8 mouse cellular contexts compared by ENCODE assay signal in the genomic region with DNA sequence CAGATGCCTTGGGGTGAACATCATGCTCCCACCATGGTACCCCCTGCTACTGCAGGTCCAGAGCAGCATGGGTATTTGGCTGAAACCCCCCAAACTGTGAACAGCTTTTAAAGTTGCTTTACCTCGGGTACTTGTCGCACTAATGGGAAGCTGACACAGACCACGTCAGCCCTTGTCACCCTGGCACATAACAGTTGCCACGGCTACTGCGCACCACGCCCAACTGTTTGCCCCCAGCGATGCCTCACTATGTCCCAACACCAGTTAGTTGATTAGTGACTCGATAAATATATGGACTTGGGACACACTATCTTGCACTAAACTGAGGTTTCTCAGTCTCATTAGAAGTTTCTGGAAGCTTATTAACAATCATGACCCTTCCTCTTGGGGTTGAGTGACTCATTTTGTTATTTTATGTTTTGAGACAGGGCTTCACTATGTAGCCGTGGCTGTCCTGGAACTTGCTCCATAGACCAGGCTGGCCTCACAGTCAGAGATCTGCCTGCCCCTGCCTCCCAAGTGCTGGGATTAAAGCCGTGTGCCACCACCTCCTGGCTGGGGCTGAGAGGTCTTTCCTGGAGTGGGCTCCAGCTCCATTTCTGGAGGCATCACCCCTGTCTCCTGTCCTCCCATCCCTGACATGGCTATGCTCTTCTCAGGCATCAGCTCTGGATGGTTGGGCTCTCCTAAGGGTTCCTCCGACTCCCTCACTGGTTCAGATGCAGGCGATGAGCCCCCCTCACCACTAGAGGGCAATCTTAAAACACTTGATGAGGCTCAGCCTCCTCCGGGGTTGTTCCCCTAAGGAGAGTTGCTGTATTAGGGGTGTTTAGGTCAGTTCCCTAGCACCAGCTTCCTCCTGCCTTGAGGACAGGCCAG. TPM values are rescaled to one million over a fixed set of nuclear protein-coding genes. Genes with fewer than 3 reads are reported as not detected.
DNase-seq lines count a peak whose midpoint lies in the region; ATAC-seq and TF ChIP-seq lines count a peak whose summit lies in the region.

No protein-coding gene starts in this region.

- no peaks in the 10 kb centered on the region for H3K9me3 ChIP-seq in CH12.LX (replicated peaks; ENCODE audit: low read length)
- no peaks in the 10 kb centered on the region for H3K9me3 ChIP-seq in forebrain, embryonic 11.5 days (ENCODE audit: control insufficient read depth, low read length)
- no peaks in the 10 kb centered on the region for H3K9me3 ChIP-seq in heart, embryonic 16.5 days (replicated peaks; ENCODE audit: control insufficient read depth, low read length)
- H3K9me3 ChIP-seq in liver, embryonic 15.5 days (replicated peaks): no peaks in the 10 kb centered on the region
- H3K9me3 ChIP-seq in neural tube, embryonic 13.5 days: no peaks in the 10 kb centered on the region

- no peaks in the 10 kb centered on the region for H3K79me2 ChIP-seq in CH12.LX (replicated peaks; ENCODE audit: control insufficient read depth, extremely low read depth, insufficient read depth, poor library complexity, severe bottlenecking)

- TF ChIP-seq POLR2A in CH12.LX (IDR thresholded peaks at IDR 0.05; ENCODE audit: low read depth, low read length): no peak

- H3K27me3 ChIP-seq in CH12.LX (replicated peaks): no peaks in the 10 kb centered on the region
- H3K27me3 ChIP-seq in forebrain, embryonic 11.5 days (ENCODE audit: control insufficient read depth, insufficient read depth, low read length): no peaks in the 10 kb centered on the region
- no peaks in the 10 kb centered on the region for H3K27me3 ChIP-seq in heart, embryonic 16.5 days (ENCODE audit: control insufficient read depth, insufficient read depth, low read length)
- H3K27me3 ChIP-seq in liver, embryonic 15.5 days: 0 out of 2 replicates have a peak, but pooled peaks cover 7% of the 10 kb centered on the region
- no peaks in the 10 kb centered on the region for H3K27me3 ChIP-seq in neural tube, embryonic 13.5 days

- peaks cover 3% of the 10 kb centered on the region in 2 experiments; a peak in 2 of 4 replicates for H3K4me1 ChIP-seq in CH12.LX (ENCODE audit: control insufficient read depth in 1 of 2, insufficient read depth in 2 of 2)
- no peaks in the 10 kb centered on the region for H3K4me1 ChIP-seq in forebrain, embryonic 11.5 days (replicated peaks; ENCODE audit: control insufficient read depth, insufficient read depth, low read length)
- H3K4me1 ChIP-seq in heart, embryonic 16.5 days (ENCODE audit: control insufficient read depth, insufficient read depth, low read length): peaks cover 2% of the 10 kb centered on the region; the same call in 1 of the 2 replicates
- H3K4me1 ChIP-seq in liver, embryonic 15.5 days (replicated peaks): peaks cover 23% of the 10 kb centered on the region
- H3K4me1 ChIP-seq in neural tube, embryonic 13.5 days (replicated peaks): peaks cover 6% of the 10 kb centered on the region; the same call in 1 of the 2 replicates

- peak; percentile 83 for DNase-seq in CH12.LX (ENCODE audit: extremely low read depth)
- peak; percentile 74 for DNase-seq in c-Kit-positive CD71-negative TER-119-negative erythroid progenitor cells, embryonic 14.5 days (ENCODE audit: low read depth)
- DNase-seq in forebrain, embryonic 11.5 days (ENCODE audit: low spot score): peak; percentile 86
- DNase-seq in kidney, postnatal 36 days: peak; percentile 79 to 86
- peak; percentile 53 for DNase-seq in telencephalon, adult 2 months (ENCODE audit: low read depth, low spot score)

- TF ChIP-seq CTCF in CH12.LX (conservative IDR thresholded peaks at IDR 0.05 in 1 of 2, IDR thresholded peaks at IDR 0.05 in 1 of 2; ENCODE audit: low read depth in 2 of 2, low read length in 2 of 2): peak; percentile 72 to 87

- TF ChIP-seq RAD21 in CH12.LX (IDR thresholded peaks at IDR 0.05; ENCODE audit: low read depth, low read length): peak; percentile 84

- H3K4me3 ChIP-seq in CH12.LX (replicated peaks in 1 of 3; ENCODE audit: low read depth in 2 of 3, low read length in 2 of 3, poor library complexity in 1 of 3): no peak overlapping the region
- H3K4me3 ChIP-seq in forebrain, embryonic 11.5 days (ENCODE audit: low read depth, low read length): no peak overlapping the region
- no peak overlapping the region for H3K4me3 ChIP-seq in heart, embryonic 16.5 days (ENCODE audit: low read length)
- H3K4me3 ChIP-seq in liver, embryonic 15.5 days (replicated peaks): no peak overlapping the region
- peak overlapping the region; percentile 24; the same call in 1 of the 2 replicates for H3K4me3 ChIP-seq in neural tube, embryonic 13.5 days

- WGBS in forebrain, embryonic 11.5 days: 66% methylated on average over 13 of the region's 13 CpGs
- 57% methylated on average over 13 of the region's 13 CpGs for WGBS in heart, embryonic 16.5 days
- 34% methylated on average over 13 of the region's 13 CpGs for WGBS in liver, embryonic 15.5 days (ENCODE audit: insufficient replicate concordance)
- WGBS in neural tube, embryonic 13.5 days: 61% methylated on average over 13 of the region's 13 CpGs

- H3K27ac ChIP-seq in CH12.LX (ENCODE audit: insufficient read depth, low read depth): no peak overlapping the region
- H3K27ac ChIP-seq in forebrain, embryonic 11.5 days (ENCODE audit: low read depth, low read length): no peak overlapping the region
- no peak overlapping the region for H3K27ac ChIP-seq in heart, embryonic 16.5 days (ENCODE audit: low read length)
- H3K27ac ChIP-seq in liver, embryonic 15.5 days (replicated peaks): no peak overlapping the region
- no peak overlapping the region for H3K27ac ChIP-seq in neural tube, embryonic 13.5 days (replicated peaks)

- in situ Hi-C loops in CH12.LX (cut with MboI; ENCODE audit: low pct_ligation_motif_present, low pct_unique_long_range_greater_than_20kb, low sequenced_read_pairs): loop anchor here (10.0 to 25.0 kb wide), 2 partner anchors 89 to 192 kb away; no protein-coding TSS in a partner anchor

- H3K36me3 ChIP-seq in CH12.LX (replicated peaks in 1 of 2; ENCODE audit: control insufficient read depth in 1 of 2, insufficient read depth in 1 of 2, low read length in 1 of 2): no peaks in the 10 kb centered on the region
- no peaks in the 10 kb centered on the region for H3K36me3 ChIP-seq in forebrain, embryonic 11.5 days (ENCODE audit: control insufficient read depth, insufficient read depth, low read length)
- H3K36me3 ChIP-seq in heart, embryonic 16.5 days (ENCODE audit: control insufficient read depth, insufficient read depth): no peaks in the 10 kb centered on the region
- no peaks in the 10 kb centered on the region for H3K36me3 ChIP-seq in liver, embryonic 15.5 days (replicated peaks)
- no peaks in the 10 kb centered on the region for H3K36me3 ChIP-seq in neural tube, embryonic 13.5 days

- no peak overlapping the region; the same call in 1 of the 2 replicates for H3K9ac ChIP-seq in CH12.LX (ENCODE audit: insufficient read depth, low read depth)
- H3K9ac ChIP-seq in forebrain, embryonic 11.5 days (ENCODE audit: low read length): no peak overlapping the region
- H3K9ac ChIP-seq in heart, embryonic 16.5 days (ENCODE audit: low read length): peak overlapping the region; percentile 24; the same call in 1 of the 2 replicates
- H3K9ac ChIP-seq in liver, embryonic 15.5 days: no peak overlapping the region
- H3K9ac ChIP-seq in neural tube, embryonic 13.5 days: peak overlapping the region; percentile 56

- H3K4me2 ChIP-seq in CH12.LX (ENCODE audit: insufficient read depth, low read depth, poor library complexity, severe bottlenecking): peak overlapping the region; percentile 60
- H3K4me2 ChIP-seq in forebrain, embryonic 11.5 days (ENCODE audit: low read depth, low read length, severe bottlenecking): 0 out of 2 replicates have a peak overlapping the region, but pooled peaks have one; percentile 24
- peak overlapping the region; percentile 53 for H3K4me2 ChIP-seq in heart, embryonic 16.5 days (ENCODE audit: low read depth, low read length)
- H3K4me2 ChIP-seq in liver, embryonic 15.5 days: peak overlapping the region; percentile 16; the same call in 1 of the 2 replicates
- peak overlapping the region; percentile 47 for H3K4me2 ChIP-seq in neural tube, embryonic 13.5 days

- TF ChIP-seq EP300 in CH12.LX (IDR thresholded peaks at IDR 0.05; ENCODE audit: low read length): no peak

- dilution Hi-C loops in CH12.LX (cut with MboI; ENCODE audit: extremely low pct_ligation_motif_present, extremely low pct_unique_long_range_greater_than_20kb, low sequenced_read_pairs): no loop called here

- peak; percentile 88 for ATAC-seq in forebrain, embryonic 11.5 days (replicated peaks; ENCODE audit: low FRiP score)
- ATAC-seq in heart, embryonic 16.5 days (replicated peaks; ENCODE audit: extremely low read depth, insufficient read depth, low FRiP score): peak; percentile 85
- peak; percentile 22; the same call in 1 of the 2 replicates for ATAC-seq in liver, embryonic 15.5 days (ENCODE audit: insufficient read depth)
- ATAC-seq in neural tube, embryonic 13.5 days (ENCODE audit: low read depth): peak; percentile 67

TF ChIP-seq in CH12.LX, 34 proteins besides CTCF, POLR2A, EP300 and RAD21:
- TF ChIP-seq MAZ (IDR thresholded peaks at IDR 0.05; ENCODE audit: low read depth, low read length): no peak
- peak; percentile 77 for TF ChIP-seq SMC3 (IDR thresholded peaks at IDR 0.05; ENCODE audit: low read depth, low read length)
- TF ChIP-seq NELFE (IDR thresholded peaks at IDR 0.05; ENCODE audit: low read depth, low read length): 0 out of 2 replicates have a peak, but pooled peaks have one; percentile 12

RNA-seq across cellular contexts. Expression of a gene that starts 22.7 kb away (rescaled TPM):
- total RNA-seq in CH12.LX (2012; rRNA removed): 16.7 and 22.2 TPM in 2 replicates
- 18.9 and 21.9 TPM in 2 replicates for total RNA-seq in CH12.LX (2014; rRNA removed)
- 9.5 and 10.3 TPM in 2 replicates for polyA plus RNA-seq in CH12.LX (2012; ENCODE audit: insufficient read length, low read depth)
- 76.7 and 79.5 TPM in 2 replicates for polyA plus RNA-seq in forebrain, embryonic 11.5 days (2014; fragmentation: Nextera tagmentation; extraction: Ambion mirVana)
- 104 and 109 TPM in 2 replicates for polyA plus RNA-seq in heart, embryonic 16.5 days (2015; fragmentation: Nextera tagmentation; extraction: Ambion mirVana)
- 9.0 and 9.5 TPM in 2 replicates for polyA plus RNA-seq in liver, embryonic 15.5 days (2015; fragmentation: Nextera tagmentation; extraction: Ambion mirVana)
- polyA plus RNA-seq in neural tube, embryonic 13.5 days (2015; fragmentation: Nextera tagmentation; extraction: Ambion mirVana): 156 and 157 TPM in 2 replicates

Comparison
In these comparisons a context has a peak if more than half of its experiments do, and no peak if none do; other contexts are left out.
1. H3K9ac ChIP-seq: peak in heart, embryonic 16.5 days (single experiment) and neural tube, embryonic 13.5 days (single experiment); none in CH12.LX (single experiment), forebrain, embryonic 11.5 days (single experiment) and liver, embryonic 15.5 days (single experiment).
2. ATAC-seq: peak in every context shown above with its lines; median percentile 88 in forebrain, embryonic 11.5 days; 85 in heart, embryonic 16.5 days; 67 in neural tube, embryonic 13.5 days; 22 in liver, embryonic 15.5 days.
3. Peak in every context shown above with its lines, with median percentiles within 50 percentile points of each other: DNase-seq and H3K4me2 ChIP-seq.